Mouse (Mus musculus) adrenal gland, postnatal 10 days (tissue): ENCODE data around the gene Bag6. TPM values are rescaled to one million over a fixed set of nuclear protein-coding genes. Genes with fewer than 3 reads are reported as not detected.
A peak's percentile ranks its signal among the peaks of the same experiment; 100 is the strongest.

Experiments
- DNase-seq: peaks from one replicate; pipeline ENCODE4 v3.0.0; 2021; ENCODE audit warnings: mixed read lengths
- total RNA-seq, 2 experiments: library from RNA; stranded (reverse); gene quantifications; 2 replicates each; pipeline ENCODE4 v1.2.3; 2021

Bag6 gene
- total RNA-seq, 2 experiments from 2014 or later, result 300 to 349 TPM

DNA sequence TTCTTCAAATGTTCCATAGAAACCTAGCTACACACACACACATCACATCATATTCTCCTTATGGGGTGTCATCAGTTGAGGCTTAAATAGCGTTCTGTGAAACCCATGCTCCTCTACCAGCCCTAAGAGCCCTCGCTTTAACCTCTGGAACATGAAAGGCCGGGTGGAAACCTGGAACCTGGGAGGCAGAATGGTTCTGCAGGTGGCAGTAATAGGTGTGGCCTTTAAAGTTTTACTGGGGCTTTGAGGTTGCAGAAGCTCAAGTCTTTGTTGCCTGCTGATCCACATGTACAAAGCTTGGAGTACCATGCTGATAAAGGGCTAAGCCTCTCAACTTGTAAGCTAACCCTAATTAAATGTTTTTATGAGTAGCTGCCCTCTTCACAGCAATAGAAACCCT is 12.4 kb downstream of the Bag6 start:
- no peak for DNase-seq

DNA sequence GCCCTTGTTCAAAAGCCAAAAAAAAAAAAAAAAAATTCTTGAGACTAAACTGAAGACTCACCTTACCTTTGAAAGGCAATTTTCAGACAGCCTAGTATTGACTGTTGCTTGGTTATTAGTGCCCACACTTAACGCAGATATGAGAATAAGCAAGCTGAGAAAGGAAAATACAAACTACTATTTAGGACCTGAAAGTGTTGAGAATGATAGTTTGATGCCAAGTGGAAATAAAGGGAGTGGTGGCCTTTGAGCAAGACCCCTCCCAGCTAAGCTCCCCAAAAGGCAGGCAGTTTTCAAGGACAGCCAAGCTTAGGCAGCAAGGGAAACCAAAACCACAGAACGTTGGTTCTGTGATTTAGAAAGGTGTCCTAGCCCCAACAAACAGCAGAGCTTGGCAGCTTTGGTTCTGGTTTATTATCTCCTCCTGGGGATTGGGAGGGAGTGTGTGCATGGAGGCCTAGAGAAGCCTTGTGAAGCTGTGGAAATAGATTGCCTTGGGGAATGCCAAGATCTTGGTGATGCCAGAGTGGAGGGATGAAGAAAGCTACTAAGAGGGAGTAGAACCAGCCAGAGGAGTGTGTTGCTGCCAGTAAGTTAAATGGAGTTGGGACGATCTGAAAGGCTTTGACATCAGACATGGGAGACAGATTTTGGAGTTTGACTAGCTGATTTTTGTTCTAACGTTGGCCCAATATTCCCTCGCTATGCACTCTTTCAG is 13.1 kb downstream of the Bag6 start:
- DNase-seq, result peak; percentile 54

DNA sequence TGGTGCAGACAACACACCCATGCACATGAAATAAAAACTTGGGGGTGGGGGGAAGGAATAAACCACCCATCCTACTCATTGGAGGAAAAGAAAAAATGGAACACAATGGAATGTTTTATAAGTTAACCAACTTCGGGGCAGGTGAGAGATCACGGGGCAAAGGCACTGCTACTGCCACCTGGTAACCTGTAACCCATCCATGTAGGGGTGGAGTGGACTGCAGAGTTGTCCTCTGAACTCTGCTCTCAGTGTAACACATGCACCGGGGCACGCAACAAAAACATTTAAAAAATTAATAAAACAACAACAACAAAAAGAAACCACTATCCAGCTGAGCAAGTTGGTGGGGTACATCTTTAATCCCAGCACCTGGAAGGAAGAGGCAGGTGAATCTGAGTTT is 17.1 kb downstream of the Bag6 start:
- DNase-seq, result no peak

DNA sequence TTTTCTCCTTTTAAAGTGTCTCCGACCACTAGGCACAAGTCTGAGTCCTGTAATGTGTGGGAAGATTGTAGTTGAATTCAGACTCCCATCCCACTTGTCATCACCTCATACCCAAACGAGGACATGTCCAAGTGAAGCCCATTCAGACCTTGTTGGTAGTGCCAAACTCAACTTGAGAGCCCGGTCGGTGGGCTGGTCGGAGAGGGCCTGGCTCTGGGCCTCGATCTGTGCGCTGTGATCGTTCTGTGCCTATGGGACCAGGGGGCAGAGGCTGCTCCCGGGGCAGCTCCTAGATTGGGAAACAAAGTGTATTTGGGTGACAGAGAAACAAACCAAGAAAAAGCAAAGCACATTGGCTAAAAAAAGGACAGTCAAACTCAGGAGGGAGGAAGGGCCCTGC is 18.1 kb downstream of the Bag6 start:
- no peak for DNase-seq

DNA sequence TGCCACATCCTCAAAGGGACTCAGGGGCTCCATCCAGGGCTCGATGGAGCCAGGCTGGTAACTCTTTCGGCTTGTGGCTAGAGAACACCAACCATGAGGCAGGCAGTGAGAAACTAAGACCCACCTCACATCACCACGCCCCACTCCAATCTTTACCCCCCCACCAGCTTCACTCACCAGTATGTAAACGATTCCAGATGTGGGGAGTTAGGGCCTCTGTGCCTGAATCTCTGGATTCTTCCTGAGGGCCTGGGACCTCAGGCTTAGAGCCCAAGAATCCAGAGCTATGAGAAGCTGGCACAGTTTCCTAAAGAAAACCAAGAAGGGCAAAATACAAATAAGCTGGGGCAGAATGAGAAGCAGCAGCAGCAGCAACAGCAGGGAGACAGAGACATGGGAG is 19.0 kb downstream of the Bag6 start:
- no peak for DNase-seq

DNA sequence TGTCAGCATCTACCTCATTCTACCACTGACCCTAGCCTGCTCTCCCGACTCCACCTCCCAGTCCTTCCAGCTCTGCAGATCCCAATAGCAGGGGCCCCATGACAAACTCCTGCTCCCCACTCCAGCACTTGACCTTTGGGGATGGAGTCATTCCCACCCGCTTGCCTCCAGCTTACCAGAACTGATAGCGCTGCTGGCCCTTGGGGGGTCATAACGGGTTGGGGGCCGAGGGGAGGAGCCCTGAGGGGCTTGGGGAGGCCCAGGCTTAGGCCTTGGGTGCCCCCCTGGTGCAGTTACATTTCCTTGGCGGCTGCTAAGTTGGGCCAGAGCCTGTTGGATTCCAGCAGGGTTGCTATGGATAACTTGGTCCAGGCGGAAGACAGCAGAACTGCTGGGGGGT is 19.6 kb downstream of the Bag6 start:
- no peak for DNase-seq

DNA sequence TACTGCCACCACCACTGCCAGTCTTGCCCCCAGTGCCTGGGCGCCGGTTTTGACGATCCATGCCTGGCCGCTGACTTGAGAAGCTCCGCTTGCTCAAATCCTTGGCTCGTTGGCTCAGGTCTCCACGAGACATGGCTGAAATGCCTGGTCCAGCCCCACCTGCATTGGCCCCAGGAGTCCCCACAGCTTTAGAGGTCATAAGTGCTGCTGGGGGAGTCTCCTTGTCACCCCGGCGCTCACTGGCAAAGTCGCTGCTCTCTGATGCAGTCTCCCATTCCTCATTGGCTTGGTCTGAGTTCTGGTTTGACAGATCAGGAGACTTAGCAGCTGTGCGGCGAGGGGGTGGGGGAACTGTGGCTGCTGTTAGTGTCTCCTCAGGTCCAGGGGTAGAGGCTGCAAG is 20.5 kb downstream of the Bag6 start:
- DNase-seq, result no peak

DNA sequence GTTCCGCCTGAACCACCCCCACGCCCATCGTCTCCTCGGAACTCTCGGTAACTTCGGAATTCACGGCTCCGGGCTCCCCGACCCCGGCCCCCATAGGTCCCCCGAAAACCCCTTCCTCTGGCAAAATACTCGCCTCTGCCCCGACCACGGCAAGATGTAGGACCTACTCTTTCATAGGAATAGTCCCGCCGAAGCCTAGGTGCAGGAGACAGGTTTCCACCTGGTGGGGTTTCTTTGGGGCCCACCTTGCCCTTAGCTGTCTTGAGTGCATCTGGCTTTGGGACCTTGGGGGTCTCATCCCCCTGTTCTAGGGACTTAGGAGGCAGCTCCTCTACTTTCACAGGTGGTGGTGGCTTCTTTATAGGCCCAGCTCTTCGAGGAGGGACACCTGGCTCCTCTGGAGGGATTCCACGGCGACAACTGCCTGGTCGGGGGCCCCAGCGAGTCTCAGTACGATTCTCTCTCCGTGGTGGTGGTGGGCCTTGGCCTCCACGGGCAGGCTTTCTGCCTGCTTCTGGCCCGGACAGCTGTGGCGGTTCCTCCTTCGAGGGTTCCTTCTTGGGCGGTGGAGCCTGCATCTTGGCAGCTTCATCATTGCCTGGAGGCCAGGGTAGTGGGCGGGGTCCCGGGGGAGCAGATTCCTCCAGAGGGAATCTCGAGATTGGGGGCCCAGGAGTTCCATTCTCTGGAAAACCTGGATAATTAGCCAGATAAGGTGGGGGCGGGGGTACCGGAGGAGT is 21.7 kb downstream of the Bag6 start:
- no peak for DNase-seq

DNA sequence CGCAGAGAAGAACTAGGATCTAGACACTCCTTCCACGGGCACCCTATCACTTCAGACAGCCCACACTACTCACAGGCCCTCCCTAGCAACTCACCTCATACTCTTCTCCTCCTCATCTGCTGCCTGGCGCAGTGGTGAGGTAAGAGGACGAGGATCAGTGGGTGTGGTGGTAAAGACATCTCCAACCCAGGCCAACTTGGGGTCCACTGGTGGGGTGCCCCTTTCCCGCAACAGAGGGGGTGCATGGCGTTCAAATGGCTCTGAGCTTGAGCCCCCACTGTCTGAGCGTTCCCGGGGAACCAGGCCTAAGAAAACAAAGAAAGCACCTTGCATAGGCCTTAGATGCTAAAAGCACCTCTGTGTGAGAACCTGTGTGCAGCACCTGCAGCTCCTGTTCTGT is 22.3 kb downstream of the Bag6 start:
- no peak for DNase-seq

DNA sequence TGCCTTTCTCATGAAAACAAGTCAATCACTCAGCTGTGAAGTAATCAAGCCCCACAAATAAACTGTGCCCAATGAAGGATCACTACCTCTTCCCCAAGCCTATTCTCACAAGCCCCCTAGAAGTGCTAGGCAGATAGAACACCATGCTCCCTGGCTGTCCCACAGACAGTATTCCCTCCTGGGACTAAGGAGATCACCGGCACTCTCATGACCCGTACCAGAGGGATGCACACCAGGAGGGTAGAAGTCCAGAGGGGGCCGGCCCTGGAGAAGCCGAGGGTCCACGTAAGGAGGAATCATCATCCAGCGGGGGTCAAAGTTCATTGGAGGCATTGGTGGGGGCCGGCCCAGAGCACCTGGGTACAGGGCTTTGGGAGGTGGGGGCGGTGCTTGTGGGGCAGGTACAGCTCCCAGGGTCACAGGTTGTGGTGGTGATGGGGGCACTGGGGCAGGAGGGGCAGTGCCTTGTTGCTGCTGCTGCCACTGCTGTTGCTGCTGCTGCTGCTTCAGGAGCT is 22.7 kb downstream of the Bag6 start:
- no peak for DNase-seq

DNA sequence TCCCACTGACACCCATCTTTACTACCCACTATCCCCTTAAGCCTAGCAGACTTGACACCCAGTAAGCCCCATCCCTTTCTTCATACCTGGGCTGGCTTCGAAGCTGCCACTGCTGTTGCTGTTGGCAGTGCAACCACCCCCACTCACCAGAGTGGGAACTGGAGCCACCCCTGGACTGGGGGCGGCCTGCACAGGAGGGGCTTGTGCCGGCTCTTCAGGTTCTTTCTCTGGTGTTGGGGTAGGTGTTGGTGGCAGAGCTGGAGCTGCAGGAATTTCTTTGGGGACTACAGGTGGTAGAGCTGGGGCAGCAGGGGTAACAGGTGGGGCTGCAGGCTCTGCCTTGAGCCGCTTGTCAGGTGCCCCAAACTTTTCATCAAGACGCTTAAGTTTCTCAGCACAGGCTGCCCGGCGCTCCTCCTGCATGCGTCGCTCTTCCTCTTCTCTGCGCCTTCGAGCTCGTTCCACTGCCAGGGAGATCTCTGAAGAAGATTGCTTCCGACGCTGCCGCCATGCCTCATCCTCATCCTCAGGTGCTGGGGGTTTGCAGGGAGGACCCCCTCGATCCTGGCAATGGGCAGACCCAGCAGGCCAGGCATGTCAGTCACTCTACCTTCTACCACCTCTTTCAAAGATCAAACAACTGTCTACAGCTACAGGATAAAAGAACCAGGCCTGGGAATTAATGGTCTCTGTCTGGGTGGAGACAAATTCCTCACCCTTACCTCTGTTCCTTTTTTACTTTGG is 24.0 kb downstream of the Bag6 start:
- DNase-seq, result no peak

DNA sequence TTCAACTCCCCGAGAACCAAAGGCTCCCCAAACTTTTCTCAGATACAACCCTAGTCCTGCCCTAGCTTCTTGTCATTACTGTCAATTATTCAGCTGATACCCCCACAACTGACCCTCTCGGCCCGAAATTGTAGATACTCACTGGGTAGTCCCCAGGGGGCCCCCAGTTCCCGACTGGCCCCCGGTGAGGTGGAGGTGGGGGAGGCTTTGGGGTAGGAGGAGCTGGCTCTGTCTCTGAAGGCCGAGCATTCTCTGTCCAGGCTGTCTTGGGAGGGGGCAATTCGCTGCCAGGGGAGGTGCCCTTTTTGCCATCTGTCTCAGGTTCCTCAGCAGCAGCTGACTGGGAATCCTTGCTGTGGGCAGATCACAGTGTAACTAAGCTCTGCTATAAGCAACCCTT is 24.7 kb downstream of the Bag6 start:
- DNase-seq, result no peak

DNA sequence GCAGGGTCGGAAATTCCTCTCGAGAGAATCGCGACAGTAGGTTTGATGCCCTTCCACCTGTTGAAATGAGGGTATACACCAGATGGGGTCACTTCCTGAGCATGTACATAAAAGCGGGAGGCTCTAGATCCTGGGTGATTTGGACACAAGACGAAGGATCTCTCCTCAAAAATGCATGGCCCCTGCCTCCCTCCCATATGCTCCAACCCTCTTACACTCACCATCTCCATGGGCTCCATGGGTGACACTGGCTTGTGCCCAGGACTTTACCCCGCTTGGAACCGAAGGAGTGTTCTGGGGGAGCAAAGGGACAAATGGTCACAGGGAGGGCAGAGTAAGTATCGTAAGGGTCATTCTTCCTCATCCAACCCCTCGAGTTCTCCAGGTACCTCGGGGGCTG is 26.4 kb downstream of the Bag6 start:
- no peak for DNase-seq

DNA sequence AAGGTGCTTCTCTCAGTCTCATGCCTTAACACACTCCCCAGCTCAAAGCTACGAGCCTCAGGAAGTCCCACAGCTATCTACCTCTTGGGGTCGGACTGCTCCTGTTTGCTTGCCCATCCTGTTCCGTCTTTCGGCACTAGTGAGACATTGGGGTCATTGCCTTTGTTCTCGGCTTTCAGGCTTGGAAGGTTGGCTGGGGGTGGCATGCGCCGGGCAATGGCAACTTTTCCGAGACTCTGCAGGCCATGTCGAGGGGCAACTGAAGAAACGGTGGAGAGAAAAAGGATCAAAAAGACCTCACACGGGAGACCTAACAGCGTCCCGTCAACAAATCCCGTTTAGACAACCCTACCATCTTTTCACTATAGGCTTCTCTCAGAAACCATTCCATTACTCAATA is 27.1 kb downstream of the Bag6 start:
- DNase-seq, result no peak

DNA sequence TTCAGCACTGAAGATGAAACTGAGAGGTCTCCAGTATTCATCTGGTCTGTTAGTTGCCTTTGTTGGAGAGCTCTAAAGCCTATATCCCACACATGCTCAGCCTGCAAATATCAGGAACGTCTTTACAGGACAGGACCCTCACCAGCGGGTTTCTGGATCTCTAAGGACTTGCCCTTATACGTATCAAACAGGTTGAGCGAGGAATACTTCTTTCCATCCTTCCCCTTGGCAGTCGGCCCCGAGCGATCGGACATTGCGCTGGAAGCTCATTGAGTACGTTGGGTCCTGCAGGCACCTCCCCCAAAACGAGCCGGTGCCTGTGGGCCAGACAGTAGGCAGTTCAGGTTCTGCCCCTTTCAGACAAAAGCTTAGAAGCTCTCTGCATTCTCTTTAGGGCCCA is 27.8 kb downstream of the Bag6 start:
- peak; percentile 62 for DNase-seq

DNA sequence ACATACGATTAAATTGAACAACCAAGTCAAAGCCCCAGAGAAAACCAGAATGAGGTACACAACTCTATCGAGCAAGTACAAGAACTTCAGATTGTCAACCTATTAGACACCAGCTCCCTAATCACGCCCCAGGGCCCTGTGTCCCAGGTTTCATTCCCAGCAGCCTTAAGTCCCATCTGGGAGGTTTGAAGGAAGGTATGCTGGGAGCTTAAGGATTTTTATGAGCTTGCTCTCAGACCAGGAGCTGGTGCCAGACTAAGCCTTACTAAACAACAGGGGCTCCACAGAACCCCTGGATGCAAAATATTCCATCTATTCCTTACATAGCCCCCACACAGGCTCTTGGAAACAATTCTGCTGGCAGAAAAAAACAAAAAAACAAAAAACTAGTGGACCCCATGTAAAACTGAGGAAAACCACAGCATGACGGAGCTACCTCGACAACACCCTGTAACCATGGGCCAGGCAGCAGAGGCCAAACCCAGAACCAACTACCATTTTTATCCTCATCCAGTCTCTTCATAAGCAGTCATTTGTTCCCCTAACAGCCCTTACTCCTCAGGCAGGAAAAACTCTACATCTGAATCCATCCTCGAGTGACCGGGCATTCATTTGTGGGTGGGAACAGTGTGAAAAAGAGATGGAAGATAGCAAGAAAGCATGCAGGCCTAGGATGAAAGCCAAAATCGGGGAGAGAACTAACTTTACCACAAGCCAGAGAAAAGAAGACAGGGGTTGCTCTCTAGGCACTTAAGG is 28.5 kb downstream of the Bag6 start:
- DNase-seq, result no peak

DNA sequence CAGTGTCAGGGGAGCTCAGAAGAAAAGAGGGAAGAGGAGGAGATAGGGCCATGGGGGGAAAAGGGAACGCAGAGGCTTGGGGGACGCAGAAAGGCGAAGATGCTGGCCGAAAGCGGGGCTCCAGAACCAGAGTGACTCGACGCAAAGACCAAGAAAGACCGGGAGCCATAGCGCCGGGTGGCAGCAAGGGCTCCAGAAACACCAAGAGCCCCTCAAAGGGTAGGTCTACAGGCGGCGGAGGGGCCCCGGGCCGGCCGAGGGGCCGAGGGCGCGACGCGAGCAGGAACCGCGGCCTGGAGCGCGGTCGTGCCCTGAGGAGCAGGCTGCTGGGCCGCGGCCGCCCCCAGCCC is 29.2 kb downstream of the Bag6 start:
- no peak for DNase-seq

DNA sequence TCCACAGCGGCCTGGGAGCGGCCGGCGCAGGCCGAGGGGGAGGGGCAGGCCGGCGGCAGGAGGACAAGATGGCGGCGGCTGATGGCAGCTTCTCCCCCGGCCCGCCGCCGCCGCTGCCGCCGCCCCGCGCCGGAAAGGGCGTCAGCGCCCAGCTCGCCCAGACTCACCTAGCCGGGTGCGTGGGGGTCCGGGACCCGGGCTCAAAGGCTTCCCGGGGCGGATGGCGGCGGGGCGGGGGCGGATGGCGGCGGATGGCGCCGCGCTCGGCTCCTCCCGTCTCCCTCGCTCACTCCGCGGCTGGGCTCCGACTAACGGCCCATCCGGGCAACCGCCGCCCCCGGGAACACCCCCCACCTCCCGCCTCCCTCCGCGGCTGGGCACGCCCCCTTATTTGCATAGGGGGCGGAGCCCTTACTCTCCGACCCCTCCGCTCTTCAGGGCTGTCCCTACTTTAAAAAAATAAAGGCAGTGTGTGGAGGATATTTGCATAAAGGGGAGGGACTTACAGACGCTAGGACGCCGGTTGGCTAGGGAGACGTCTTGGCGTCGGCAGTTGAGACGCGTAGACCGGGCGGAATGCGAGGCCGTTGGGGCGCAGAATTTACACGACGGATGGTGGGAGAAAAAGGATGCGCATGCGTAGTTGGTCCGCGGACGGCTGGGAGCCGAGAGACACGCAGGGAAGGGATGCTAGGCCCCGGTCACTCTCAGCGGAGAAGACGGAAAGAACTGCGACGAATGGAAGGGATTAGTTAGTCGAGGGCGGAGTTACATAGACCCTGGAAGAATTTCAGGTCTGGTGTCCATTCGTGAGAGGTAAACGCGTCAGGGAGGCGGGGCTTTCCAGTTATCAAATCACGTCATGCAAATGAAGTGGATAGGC is 29.8 kb downstream of the Bag6 start, which contains the start of gene Prrc2a:
Prrc2a (minus strand) TSS at position 330 of the 883 bp plus-strand sequence.
- DNase-seq, result peak; percentile 98

DNA sequence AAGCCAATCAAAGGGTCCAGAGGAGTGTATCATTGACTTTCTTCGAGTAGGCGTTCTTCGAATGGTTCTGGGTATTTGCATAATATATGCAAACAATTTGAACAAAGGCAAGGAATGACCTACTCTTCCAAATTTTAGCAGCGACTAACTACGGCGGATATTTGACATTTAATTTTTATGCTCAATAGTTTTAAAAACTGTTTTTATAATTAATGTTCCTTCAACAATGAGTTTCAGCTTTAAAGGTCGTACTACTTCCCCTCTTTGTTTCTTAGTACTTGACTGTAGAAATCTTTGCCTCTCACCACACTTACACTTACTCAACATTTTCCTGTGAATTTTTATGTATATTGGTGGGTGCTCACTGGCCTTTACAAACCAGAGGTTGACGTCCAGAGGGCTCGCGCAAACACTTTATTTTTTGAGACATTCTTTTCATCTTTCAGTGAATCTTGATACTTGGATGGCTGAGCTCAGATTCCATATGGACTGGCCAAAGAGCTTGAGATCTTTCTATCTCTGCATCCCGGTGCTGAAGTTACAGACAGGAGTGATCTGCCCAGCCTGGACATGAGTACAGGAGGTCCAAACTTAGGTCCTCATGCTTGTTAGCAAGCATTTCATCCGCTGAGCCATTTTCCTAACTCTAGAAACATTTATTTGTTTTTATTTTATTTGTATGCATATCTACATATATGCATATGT is 30.6 kb downstream of the Bag6 start:
- no peak for DNase-seq

DNA sequence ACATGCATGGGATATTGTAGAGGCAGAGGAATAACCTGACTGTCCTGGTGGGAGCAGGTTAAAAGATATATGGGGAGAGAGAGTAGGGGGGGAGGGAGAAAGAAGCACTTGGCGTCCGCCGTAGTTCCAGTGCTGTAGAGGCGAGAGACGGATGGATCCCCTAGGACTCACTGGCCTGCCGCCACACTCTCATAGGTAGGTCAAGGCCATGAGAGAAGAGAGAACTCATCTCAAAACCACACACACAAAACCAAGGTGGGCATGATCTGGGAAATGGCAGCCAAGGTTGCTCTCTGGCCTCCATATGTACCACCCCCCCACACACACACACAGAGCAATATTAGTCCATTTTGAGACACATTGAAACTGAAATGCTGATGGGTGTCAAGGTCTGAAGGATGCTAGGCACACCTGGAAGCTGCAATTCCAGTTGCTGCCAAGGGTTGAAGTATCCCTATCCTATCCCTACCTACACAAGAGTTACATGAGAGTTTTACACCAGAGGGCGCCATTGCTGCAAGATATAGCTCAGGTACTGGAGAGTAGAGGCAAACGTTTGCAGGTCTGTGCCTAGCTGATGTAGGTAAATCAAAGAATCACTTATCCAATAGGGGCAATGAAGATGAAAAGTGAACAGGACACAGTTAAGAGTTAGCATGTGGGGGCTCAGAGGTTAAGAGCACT is 31.5 kb downstream of the Bag6 start:
- peak; percentile 69 for DNase-seq
